Mouse (Mus musculus) right cerebral cortex, adult 18-20 months (tissue): ENCODE results near the gene Crispld2.

ENCODE experiments used
- DNase-seq: peaks from one replicate; pipeline ENCODE4 v3.0.0; 2022; ENCODE audit warnings: mixed read lengths

Crispld2 gene

DNA sequence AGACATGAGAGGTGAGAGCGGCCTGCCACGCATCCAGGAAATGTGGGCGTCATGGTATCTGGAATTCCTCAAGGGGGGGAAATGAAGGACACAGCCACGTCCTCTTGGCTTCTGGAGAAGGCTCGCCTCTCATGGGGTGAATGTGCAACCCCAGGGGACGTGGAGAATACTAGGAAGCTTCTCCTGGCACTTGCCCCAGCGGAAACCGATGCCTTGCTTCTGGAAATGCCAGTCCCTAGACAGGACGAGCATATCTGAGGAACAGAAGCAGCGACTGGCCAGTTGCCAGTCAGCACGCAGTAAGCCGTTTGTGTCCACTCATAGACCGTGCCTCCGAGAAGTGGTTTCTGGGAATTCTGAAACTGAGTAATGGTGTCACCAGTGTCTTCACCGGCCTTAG, 45.0 kb downstream of the Crispld2 start:
- no peak for DNase-seq

DNA sequence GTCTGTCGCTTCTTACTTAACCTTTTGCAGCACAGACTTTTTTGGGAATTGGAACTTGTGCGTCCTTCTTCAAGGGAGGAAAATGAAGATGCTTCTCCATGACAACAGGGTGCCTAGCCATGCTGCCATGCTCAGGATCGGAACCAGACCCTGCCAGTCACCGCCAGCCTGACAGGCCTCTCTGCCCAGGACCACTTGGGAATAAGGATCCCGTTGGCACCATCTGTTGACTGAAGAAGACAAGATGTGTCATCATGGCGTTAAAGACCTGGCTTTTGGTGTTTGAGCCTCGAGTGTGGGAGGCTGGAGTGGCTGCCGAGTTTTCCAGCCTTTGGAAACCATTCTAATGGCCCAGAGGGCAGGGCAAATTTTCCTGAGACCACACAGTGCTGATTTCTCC, 45.4 kb downstream of the Crispld2 start:
- DNase-seq = no peak

DNA sequence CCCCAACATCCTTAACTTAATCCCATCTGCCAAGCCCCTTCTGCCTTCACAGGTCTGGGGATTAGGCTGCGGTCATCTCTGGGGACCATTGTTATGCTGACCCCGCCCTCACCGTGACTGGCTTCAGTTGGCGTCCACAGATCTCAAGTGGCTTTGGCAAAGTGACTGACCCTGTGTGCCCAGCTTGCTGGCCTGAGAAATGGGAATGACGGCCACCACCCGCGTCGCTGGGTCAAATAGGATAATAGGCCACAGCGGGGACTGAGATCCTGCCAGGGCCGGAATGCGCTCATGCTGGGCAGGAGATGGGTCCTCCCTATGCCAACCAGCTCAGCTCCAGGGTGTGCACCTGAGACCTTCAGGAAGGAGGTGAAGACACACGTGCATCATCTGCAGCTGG, 46.5 kb downstream of the Crispld2 start:
- DNase-seq = no peak

DNA sequence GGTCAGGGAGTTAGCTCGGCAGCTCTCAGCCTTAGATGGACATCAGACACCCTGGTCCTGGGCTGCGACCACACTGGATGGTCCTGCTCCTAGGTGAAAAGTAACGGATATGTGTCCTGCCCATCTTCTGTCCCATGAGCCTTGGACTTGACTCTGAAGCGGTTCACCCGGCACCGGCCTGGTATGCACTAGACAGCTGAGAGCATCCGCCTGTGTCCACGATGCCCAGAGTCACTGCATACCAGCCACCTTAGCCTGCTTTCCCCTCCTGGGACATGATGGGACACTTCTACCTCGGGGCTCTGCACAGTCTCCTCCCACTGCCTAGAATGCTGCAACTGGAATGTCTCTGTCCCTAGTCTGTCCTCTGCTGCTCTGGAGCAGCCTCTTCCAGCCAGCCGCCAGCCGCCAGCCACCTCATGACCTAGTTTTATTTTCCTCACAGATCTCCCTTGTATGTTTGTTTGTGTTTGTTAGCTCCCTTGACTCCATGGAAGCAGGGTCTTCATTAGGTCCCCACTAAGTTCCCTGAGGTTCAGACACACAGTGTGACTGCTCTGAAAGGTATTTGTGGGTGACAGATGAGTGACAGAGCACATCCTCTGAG, 47.2 kb downstream of the Crispld2 start:
- no peak for DNase-seq

DNA sequence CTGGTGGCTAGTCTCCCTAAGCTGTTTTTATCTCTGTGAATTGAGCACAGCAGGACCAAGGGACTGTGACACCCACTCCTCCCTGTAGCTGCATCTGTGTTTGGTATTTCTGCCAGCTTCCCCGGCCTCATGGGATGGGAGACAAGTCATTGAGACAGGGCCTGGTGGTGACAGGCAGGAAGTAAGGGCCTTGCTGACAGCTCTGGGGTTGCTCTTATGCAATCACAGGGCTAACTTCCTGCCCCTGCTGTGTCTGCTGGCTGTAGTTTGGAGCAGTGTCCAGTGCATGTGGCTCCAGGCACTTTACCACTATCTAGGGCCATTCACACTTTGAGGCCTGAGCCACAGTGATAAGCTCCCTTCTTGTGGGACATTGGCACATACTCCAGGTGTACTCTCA, 48.6 kb downstream of the Crispld2 start:
- DNase-seq = peak; percentile 43

DNA sequence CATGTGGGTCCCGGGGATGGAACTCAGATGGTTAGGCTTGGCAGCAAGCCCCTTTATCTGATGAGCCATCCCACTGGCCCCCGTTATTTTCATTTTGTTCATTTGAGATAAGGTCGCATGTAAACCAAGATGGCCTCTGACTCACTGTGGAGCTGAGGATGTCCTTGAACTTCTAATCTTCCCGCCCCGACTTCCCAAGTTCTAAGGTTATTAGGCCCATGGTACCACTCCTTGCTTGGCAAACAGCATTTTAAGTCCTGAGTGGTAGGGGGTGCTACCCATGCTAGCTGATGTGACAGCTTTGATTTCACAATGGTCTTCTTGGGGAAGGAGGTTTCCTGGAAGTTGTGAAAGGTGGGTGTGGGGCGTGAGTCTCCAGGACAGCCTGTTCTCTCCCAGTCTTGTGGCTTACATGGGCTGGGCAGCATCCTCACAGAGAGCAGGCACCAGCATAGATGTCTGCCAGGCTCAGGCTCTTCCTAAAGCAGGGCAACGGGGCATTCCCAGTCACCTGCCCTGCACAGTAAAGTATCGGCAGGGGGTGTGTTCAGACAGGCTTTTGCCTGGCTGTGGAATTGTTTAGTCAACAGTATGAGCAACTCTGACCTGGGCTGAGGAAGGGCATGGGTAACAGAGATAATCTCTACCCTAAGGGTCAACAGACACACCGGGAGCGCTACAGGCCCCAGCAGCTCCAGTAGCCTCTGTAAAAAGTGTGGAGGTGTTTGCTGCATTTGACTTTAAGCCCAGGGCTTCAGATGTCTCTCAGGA, 50.5 kb downstream of the Crispld2 start:
- DNase-seq = no peak

DNA sequence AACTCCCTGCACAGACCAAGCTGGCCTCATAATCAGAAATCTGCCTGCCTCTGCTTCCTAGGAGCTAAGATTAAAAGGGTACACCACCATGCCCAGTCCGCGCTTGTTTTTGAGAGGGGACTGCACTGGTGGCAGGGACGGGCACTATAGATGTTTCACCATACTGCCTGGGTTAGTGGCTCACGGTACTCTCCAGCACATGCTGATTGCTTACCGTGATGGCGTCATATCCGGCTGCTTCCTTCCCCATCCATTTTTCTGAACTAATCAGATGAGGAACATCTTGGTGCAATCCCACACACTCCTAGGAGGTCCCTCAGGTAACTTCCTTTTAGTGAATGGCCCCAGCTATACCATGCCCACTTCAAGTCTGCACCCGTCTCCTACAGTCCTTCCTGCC, 52.7 kb downstream of the Crispld2 start:
- DNase-seq = no peak

DNA sequence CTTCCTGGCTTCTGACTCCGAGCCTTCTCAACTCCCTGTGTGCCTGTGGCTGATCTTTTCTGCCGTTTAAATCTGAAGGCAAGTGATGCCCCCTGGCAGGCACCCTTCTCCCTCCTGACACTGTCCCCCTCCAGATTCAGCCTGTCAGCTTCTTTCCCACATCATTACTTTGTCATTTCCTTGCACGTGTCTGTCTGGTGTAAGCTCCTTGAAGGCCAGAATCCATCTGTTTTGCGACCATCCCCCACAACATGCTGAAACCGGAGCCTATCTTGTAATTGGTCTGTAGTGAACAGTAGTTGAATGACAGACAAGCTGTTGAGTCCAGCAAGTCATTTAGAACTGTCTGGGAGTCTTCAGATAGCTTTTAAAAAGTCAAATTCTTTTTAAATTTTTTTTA, 53.2 kb downstream of the Crispld2 start:
- DNase-seq = no peak

DNA sequence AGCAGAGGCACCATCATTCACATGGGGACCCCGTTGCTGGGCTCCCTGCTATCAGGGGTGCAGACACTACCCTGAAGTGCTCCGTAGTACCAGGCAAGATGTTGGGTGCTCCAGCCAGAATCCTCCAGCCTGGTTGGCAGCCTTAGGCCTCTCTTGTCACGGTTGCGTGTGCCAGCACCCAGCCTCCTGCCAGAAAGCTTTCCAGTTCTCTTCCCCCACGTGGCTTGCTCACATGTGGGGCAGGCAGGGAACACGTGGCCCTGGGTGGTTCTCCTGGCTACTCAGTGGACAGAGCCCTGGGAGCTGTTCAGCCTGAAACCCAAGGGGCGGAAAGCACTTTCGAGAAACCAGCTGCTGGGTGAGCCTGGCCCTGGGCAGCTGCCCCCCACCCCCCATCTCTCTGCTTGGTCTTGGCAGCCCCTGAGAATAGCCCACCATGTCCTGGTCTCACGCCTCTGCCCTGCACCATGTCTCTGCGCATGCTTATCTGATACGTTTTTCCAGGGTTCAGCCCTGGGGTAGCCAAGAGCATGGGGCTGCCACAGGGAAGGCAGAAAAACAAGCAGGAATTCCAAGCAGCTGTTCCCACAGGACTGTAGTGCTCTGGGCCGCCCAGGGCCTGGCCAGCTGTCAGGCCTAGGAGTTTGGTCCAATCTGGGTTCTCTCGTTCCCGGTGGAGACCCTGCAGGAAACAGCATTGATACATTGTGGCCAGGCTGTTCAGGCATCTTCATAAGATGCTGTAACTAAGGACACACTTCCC, 54.2 kb downstream of the Crispld2 start:
- DNase-seq = peak; percentile 90

DNA sequence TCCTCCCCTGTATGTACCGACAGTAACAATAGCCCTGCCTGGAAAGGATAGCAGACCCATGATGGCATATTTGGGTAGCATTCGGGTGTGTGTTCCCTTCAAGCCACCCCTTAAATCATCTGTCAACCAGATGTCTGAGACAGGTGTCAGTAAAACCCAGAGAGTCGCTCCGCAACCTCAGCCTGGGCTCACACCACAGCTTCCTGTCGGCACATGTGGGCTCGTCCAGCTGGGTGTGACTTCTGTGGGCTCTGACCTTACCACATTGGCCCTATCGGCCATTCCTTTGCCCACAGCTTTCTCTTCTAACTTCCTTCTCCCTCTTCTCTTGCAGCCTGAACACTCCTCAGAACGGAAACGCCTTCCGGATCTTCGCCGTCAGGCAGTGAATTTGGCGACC, 57.7 kb downstream of the Crispld2 start:
- DNase-seq = no peak

DNA sequence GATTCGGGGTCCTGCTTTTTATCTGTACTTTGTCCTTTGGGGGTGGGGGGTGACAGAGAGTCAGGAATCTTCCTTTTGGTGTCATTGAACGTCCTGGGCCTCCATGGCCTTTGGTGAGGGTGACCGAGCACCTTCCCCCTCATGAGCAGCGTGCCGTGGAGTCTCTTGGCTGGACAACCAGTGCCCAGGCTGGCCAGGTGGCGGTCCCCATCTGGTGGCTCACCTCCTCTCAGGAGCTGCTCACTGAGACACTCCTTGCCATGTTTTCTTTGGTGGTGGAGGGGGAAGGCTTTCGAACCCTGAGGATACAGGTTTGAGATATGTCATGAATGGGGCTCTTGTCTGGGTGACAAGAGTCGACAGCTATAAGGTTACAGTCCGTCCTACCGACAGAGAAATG, 58.1 kb downstream of the Crispld2 start:
- no peak for DNase-seq

DNA sequence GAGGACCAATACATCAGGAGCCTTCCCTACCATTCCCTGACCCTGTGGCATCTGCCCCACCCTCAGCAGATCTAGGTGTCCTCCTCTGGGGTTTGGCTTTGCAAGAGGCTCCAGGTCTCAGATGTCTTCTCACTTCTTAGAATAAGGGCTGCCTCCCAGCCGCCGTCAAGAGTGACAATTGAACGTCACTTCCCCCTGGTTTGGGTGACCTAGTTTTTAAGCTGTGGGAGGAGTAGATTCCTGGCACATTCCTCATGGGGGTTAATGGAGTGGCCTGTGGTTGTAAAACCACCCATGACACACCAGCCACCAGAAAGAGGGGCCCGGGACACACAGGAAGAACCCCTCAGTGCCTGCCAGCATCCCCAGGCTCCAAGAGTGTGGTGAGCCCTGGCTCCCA, 58.8 kb downstream of the Crispld2 start:
- no peak for DNase-seq

DNA sequence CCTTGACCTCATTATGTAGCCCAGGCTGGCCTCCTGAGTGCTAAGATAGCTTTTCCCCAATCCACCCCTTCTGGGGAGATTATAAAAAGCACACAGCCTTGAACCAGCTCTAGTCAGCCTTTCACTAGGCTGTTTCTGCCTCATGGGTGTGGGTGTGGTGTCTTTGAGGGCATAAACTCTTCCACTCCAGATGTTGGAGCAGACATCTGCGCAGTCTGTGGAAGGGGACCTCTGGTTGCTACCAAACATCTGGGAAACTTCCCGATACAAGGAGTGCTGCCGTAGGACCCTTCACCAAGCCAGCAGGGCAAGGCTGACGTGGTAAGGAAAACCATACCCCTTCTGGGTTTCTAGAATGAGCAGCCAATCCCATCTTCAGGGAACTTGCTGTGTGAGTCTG, 59.7 kb downstream of the Crispld2 start:
- DNase-seq = no peak

DNA sequence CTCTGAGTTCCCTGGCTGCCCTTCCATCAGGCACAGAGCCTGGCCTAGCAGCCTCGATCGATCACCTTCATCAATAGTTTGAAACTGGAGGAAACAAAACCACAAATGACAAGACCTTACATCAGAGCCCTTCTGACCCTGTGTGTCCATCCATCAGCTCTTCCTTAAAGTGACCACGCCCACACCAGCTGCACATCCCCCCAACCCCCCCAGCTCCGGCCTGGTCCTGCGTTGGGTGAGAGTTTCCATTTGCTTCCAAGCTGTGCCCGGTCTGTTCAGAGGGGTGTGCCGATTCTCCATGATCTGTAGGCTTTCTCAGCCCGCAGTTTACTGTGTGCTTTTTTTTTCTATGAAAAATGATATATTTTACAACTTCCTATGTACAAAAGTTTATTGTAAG, 60.1 kb downstream of the Crispld2 start:
- no peak for DNase-seq

DNA sequence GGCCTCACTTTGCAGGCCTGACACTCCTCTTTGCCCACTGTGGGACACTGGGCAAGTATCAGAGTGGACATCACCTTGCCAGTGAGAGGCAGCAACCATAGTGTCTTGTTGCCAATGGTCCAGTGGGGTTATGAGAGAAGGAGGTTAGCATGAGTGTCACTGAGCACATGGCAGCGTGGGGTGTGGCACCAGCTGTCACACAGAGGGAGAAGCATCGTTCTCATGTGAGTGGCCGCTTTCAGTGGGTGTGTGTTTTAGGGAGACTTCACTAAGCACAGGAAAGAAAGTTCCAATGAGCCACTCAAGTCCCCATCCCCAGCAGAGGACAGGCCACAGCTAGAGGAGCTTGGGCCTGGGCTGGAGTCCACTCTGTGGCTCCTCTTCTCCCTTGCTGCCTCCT, 62.6 kb downstream of the Crispld2 start:
- DNase-seq = no peak

DNA sequence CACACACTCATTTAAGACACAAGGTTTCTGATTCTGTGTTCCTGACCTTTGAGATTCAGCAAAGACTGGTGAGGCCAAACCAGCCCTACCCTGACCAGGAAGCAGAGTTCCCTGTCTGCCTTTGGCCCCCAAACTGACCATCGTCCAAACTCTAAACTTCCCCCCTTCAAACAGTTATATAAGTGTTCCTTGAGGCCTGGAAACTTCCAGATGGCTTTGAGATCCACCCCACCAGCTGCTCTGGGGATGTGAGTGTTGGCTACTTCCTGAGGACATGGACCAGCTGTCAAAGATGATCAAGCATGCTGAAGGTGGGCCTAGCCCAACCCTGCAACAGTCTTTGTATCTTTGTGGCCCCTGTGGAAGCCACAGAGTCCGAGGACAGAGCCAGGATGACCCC, 64.8 kb downstream of the Crispld2 start:
- DNase-seq = no peak

DNA sequence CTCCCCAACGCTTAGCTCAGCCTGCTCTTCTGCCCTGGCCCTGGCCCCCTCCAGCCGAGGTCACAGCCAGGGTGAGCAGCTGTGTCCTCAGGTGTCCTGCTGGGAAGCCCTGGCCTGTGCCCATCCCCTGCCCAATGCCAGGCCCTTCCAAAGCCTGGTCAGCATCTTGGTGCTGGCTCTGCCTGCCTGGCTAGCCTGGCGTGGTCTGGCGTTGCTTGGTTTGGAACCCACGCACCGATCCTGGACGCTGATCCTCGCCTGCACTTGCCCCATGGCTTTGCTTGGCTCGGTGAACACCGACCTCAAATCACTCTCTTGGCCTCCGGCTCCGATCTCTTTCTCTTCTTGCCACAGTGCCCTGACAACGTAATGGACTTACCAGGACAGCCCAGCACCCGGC, 70.5 kb downstream of the Crispld2 start:
- no peak for DNase-seq

DNA sequence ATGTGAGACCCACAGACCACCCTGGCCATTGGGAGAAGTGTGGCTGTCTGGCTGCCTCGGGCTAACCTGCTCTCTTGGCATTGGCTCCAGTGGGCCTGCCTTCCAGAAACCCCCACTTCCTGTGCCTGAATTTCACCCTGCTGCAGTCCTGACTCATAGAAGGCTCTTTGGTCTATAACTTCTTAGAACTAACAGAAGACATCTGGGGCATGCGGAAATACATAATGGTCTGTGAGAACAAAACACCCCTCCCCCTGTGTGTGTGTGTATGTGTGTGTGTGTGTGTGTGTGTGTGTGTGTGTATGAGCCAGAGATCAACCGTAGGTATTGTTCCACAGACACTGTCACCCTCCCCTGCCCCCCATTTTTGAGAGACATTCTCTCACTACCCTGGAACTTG, 71.1 kb downstream of the Crispld2 start:
- no peak for DNase-seq

DNA sequence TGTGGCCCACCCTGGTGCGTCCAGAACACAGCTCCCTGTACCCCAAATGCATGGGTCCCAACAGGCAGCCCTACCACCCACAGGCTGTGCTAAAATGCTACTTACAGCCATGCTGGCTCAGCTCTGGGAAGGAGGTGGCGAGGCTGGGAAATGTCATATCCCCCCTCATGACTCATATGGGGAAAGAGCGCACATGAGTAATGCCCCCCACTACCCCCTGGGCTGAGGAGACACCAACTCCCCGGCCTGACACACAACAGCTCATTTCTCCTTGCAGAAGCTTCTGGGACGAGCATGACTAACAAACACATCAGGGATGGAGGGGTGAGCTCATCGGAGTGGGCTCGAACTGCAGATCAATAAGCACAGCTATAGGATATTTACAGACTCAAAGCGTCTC, 73.4 kb downstream of the Crispld2 start:
- no peak for DNase-seq

DNA sequence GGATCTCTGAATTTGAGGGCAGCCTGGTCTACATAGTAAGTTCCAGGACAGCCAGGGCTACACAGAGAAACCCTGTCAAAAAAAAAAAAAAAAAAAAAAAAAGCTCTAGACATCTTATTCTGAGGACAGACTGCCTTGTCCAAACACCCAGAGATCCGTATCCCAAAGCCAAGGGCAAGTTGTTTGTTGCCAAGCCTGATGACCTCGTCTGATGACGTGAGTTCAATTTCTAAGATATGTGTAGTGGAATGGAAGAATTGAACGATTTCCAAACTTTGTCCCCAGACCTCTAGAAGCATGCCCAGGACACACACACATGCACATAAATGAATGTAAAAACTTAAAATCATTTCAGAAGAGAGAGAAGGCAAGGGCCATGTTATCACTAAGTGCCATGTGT, 74.0 kb downstream of the Crispld2 start:
- DNase-seq = no peak

DNA sequence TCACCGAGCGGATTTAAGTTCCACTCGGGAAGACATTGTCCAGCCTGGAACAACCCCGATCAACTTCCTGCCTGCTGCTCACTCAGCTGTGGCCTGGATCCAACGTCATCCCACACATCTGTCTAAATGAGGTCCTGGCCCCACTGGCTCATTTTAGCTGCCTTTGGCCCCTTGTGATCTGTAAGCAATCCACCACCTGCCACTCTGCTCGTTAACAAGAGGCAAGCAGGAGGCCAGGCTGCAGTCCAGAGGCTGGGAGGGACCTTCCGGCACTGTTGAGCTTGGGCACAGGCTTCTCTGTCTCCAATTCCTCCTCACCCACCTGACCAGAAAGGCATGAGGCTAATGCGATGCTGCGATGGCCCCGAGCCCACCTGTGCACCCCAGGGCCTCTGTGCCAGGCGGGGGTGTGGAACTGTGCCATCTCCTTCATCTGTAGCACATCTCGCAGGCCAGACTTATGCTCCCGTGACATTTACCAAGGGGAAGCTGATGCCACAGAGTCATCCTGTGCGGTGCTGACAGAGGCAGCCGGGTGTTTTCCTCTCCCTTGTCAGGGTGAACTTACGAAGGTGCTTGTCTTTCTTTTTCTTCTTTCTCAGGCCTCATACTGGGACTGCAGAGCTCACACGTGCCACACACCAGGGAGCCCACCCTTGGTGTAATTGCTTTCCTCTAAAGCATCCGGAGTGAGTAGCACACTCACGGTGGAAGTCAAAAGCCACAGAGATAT, 75.9 kb downstream of the Crispld2 start:
- DNase-seq = no peak

DNA sequence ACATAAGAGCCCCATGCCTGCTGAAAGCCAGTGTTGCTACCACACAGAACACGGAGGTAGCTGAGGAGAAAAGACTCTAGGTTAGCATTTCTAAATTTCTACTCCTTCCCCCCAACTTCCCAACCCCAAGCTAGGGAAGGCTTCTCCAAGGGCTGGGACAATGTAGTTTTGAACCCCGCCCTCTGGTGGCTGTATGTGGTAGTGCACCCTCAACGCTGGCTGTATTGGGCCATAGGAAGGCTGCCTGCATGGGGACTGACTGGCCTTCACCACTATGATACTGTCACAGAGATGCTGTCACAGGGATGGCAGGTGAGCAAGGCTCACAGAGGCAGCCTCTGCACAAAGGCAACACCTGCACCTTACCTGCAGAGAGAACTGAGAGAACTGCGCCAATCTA, 79.4 kb downstream of the Crispld2 start:
- peak; percentile 72 for DNase-seq

DNA sequence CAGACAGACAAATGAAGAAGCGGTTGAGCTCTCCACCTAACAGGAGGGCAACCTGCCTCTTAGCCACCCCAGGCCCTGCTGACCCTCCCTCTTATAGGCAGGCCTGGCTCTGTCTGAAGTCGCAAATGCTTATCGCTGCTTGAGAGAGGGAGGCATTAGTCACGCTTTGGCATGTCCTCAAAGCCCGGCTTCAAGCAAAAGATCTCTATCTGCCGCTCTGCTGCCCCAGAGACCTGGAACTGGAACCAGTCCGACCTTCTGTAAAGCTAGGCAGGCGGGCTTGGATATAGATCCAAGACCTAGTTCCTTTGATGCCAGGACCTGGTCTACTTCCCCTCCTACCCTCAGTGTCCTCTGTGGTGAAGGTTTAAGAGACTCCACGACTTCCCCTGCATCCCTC, 80.0 kb downstream of the Crispld2 start:
- DNase-seq = no peak

DNA sequence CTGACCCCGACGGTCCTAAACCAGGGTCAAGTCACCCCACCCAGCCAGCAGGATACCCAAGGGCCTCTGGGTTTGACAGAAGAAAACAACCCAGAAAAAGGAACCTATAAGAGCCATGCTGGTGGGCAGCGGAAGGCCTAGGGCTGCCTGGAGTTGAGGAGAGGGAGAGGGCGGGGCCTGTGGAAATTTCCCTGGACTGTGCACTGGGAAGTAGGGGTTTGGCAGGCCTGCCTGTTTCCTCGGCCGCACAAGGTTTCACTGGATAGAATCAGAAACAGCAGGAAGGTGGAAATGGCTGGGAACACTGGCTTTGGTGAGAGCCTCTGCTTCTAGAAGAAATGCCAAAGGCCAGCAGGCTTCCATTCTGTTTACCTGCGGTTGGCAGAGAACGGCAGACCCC, 80.6 kb downstream of the Crispld2 start:
- no peak for DNase-seq
